Mouse (Mus musculus) left cerebral cortex, postnatal 14 days (tissue): ENCODE measurements around the gene Defb25. TPM values are rescaled to one million over a fixed set of nuclear protein-coding genes. Genes with fewer than 3 reads are reported as not detected.

Source experiments
- DNase-seq, 2 experiments: peaks; one replicate each; pipeline ENCODE4 v3.0.0; 2021 to 2022; ENCODE audit warnings: low spot score in 2 of 2, mixed read lengths in 1 of 2
- intact Hi-C: fragments of 180-260 bp; cut with DNase I; formaldehyde crosslinking; loops from one replicate; pipeline ENCODE4 v1.15.1; 2025
- total RNA-seq, 2 experiments: library from RNA; stranded (reverse); gene quantifications; 2 replicates each; pipeline ENCODE4 v1.2.3; 2021

Gene Defb25
- total RNA-seq, 2 experiments from 2014 or later: not detected

GRCm38 (mm10) chr2:152586926-152587560 is 35.8 kb downstream of the Defb25 start:
- intact Hi-C loops: no loop called here

GRCm38 (mm10) chr2:152580612-152581011 is 42.2 kb downstream of the Defb25 start:
- DNase-seq: no peak
- intact Hi-C loops: no loop called here

More at GRCm38 (mm10) chr2:152586926-152587560, 35.8 kb downstream of the Defb25 start:
- DNase-seq: peak; percentile 11 to 14

- DNase-seq: no peak
- intact Hi-C loops: no loop called here
Observed at GRCm38 (mm10) chr2:152580107-152580506, 42.7 kb downstream of the Defb25 start, which contains the start of gene Defb19. TSS of gene Defb19 (minus strand) at chr2:152580312.

GRCm38 (mm10) chr2:152573484-152573883 is 49.4 kb downstream of the Defb25 start:
- intact Hi-C loops: no loop called here
- DNase-seq: no peak

Other genes with a start within 250 kb of the Defb25 start
- 10 to 100 TPM; 38.3 to 57.6 TPM for gene Nrsn2, start 246.4 kb downstream of the Defb25 start, total RNA-seq
- gene Sox12, start 225.0 kb downstream of the Defb25 start, total RNA-seq: 10 to 100 TPM; 17.9 to 22.0 TPM
- gene Zcchc3, start 208.0 kb downstream of the Defb25 start, total RNA-seq: 10 to 100 TPM in 1 of 2 experiments, 1 to 10 TPM in 1; 8.7 to 11.9 TPM
- gene 6820408C15Rik, start 207.5 kb downstream of the Defb25 start, total RNA-seq: 1 to 10 TPM; 3.1 to 3.3 TPM
- gene Defb23, start 158.4 kb downstream of the Defb25 start, total RNA-seq: not detected
- not detected for gene Defb20, start 146.0 kb downstream of the Defb25 start, total RNA-seq
- not detected for gene Defb22, start 132.9 kb downstream of the Defb25 start, total RNA-seq
- gene Defb26, start 111.4 kb downstream of the Defb25 start, total RNA-seq: not detected
- gene Defb28, start 104.8 kb downstream of the Defb25 start, total RNA-seq: not detected
- gene Defb29, start 83.0 kb downstream of the Defb25 start, total RNA-seq: not detected
- not detected for gene Gm17416, start 53.7 kb downstream of the Defb25 start, total RNA-seq
- not detected for gene Defb21, start 50.3 kb downstream of the Defb25 start, total RNA-seq
- gene Defb19, start 42.7 kb downstream of the Defb25 start, total RNA-seq: not detected
- gene Defb45, start 23.7 kb downstream of the Defb25 start, total RNA-seq: not detected
- gene Defb36, start 18.7 kb downstream of the Defb25 start, total RNA-seq: not detected
- gene Rem1, start 3.9 kb upstream of the Defb25 start, total RNA-seq: under 1 TPM; 0.90 to 0.99 TPM
- gene H13, start 46.4 kb upstream of the Defb25 start, total RNA-seq: 10 to 100 TPM; 90.8 to 90.9 TPM
- gene Mcts2, start 64.0 kb upstream of the Defb25 start, total RNA-seq: 10 to 100 TPM; 17.9 to 20.4 TPM
- 10 to 100 TPM; 19.5 to 26.4 TPM for gene Id1, start 113.2 kb upstream of the Defb25 start, total RNA-seq
- gene Cox4i2, start 131.1 kb upstream of the Defb25 start, total RNA-seq: 1 to 10 TPM; 2.3 to 2.8 TPM
- gene Bcl2l1, start 208.7 kb upstream of the Defb25 start, total RNA-seq: 100 to 1,000 TPM; 120 to 127 TPM
- 1 to 10 TPM; 2.6 to 3.0 TPM for gene Tpx2, start 224.9 kb upstream of the Defb25 start, total RNA-seq